Mouse (Mus musculus) cerebellum, adult 9-10 months (tissue): ENCODE measurements around the gene Grm8.
"Not testable (repeated sequence)": the region's sequence is repeated elsewhere in the genome, so short reads cannot be mapped to it uniquely, and the experiment has no call there.

Experiments used
- DNase-seq: peaks from one replicate; pipeline ENCODE4 v3.0.0; 2022

The Grm8 gene

DNA sequence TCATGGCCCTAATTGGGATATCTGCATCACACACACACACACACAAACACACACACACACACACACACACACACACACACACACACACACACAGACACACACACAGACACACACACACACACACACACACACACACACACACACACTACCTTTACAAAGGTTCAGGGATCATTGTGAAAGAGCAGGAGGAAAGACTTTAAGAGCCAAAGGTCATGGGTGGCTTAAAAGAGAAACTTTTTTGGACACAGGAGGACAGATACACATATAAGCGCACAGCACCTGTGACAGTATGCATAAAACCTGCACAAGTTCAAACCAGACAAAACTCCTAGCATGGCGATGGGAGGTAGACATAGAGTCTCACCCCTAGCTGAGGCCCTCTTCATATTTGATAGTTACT is 315.2 kb downstream of the Grm8 start:
- DNase-seq = not testable (repeated sequence)

DNA sequence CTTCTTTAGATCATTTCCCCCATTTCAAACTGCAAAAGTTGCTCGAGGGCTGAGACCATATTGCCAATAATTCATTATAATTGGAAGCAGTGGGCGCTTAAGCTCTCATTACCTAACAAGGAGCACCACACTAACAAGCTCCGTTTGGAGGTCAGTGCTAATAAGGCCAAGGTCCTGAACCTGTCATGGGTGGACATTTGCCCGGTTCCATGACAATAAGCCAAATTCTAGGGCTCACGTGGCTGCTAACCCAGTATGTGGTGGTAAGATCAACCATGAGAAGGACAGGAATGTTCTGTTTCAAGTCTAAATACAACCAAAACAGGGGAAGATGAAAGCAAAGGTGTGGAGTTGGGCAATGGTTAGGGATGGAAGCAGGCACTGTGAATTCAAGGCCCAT is 322.2 kb downstream of the Grm8 start:
- DNase-seq = no peak

GRCm38 (mm10) chr6:27809996-27810395 is 325.0 kb downstream of the Grm8 start:
- DNase-seq = peak; percentile 12

DNA sequence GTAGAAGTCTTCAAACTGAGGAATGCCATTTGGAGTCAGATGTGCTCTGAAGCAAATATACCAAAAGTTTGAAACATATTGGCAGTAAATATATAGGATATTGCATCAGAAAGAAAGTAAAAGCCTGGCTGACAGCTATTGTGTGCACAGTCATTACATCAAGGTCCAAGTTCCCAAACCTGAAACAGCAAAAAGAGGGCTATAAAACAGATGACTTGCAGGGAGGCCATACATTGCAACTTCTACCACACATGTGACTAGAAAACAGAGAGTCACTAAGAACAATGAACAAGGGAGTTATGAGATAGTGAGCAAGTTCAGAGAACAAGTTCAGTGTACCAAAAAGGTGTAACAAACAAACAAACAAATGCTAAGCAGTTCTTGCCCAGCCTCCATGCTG is 328.2 kb downstream of the Grm8 start:
- DNase-seq = no peak

GRCm38 (mm10) chr6:27800881-27801572 is 334.0 kb downstream of the Grm8 start:
- DNase-seq = no peak

GRCm38 (mm10) chr6:27798735-27799134 is 336.2 kb downstream of the Grm8 start:
- no peak for DNase-seq

- no peak for DNase-seq
These were observed 345.4 kb downstream of the Grm8 start for GRCm38 (mm10) chr6:27789566-27789965.

DNA sequence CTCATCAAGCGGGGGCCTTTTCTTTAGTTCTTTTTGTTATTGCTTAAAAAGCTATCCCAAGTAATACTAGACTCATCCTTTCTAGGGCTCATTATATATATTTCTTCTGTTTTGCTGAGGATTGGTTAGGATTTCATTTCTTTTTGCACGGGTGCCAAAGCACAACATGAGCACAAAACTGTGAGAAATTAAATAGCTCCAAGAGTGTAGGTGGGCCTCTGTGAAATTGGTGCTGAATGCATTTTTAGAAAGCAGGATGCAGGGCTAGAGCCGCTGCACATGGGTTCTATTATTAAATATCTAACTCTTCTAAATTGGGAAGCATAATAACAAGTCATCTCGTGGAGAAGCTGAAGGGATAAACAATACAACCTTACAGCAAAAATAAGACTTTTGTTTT is 345.8 kb downstream of the Grm8 start:
- DNase-seq = no peak

GRCm38 (mm10) chr6:27782251-27782650 is 352.7 kb downstream of the Grm8 start:
- no peak for DNase-seq

- DNase-seq = no peak
These were observed 353.6 kb downstream of the Grm8 start for GRCm38 (mm10) chr6:27781371-27781770.

DNA sequence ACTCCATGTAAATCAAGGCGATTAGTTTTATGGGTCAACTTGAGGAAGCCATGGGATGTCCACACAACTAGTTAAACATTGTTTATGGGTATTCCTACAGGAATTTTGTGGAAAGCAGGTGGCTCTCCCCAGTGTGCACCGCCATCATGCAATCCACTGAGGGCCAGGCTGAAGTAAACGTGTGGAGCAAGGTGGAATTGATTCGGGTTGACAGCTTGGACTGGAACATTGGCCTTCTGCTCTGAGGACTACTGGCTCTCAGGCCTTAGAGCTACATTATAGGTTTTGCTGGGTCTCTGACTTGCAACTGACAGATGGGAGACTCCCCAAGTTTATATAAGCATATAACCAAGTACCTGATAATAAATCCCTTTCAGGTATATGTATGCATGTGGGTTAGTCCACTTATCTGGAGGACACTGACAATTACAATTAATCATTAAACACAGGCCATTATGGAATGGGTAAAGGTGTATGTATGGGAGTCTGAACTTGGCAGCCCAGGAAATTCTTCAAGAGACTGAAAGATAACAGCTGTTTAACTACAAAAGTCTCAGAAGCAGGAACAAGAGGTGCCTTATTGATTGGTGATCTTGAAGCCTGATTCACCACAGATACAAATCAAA is 359.2 kb downstream of the Grm8 start:
- DNase-seq = no peak

DNA sequence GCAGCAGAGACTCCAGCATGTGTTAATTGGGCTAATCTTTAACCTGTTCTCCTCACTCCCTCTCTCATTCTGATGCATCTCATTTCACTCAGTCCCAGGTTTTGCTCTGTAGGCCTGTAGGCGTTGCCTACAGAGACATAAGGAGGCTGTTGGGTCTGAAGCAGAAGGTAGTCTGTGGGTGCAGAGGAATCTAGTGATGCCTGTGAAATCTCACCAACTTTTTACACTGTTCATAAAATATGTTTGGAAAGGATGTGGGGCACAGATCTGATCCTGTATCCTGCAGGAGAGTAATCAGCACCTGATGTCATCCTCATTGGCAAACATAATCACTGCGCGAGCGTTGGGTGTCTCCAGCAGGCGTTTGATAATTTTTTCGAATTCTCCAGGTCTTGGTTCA is 372.9 kb downstream of the Grm8 start:
- DNase-seq = no peak

DNA sequence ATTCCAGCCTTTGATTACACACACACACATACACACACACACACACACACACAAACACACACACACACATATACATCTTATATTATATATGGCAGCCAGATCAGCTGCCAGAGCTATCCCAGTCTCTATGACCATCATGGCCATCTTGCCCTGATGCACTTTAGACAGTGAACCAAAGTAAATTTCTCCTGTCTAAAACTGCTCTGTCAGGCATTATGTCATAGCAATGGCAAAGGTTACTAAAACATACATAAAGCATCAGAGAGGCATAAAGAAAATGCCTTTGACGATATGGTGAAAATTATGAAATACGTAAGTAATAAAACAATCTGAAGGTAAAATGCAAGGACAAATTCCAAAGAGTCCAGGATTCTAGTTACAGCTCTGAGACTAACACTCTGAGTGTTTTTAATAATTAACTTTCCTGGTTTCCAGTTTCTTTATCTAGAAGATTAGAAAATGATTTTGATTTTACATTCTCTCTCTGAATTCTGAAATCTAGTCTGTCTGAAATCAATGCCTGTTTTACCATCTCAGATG is 381.6 kb downstream of the Grm8 start:
- DNase-seq = no peak

GRCm38 (mm10) chr6:27746493-27746892 is 388.5 kb downstream of the Grm8 start:
- DNase-seq = no peak

DNA sequence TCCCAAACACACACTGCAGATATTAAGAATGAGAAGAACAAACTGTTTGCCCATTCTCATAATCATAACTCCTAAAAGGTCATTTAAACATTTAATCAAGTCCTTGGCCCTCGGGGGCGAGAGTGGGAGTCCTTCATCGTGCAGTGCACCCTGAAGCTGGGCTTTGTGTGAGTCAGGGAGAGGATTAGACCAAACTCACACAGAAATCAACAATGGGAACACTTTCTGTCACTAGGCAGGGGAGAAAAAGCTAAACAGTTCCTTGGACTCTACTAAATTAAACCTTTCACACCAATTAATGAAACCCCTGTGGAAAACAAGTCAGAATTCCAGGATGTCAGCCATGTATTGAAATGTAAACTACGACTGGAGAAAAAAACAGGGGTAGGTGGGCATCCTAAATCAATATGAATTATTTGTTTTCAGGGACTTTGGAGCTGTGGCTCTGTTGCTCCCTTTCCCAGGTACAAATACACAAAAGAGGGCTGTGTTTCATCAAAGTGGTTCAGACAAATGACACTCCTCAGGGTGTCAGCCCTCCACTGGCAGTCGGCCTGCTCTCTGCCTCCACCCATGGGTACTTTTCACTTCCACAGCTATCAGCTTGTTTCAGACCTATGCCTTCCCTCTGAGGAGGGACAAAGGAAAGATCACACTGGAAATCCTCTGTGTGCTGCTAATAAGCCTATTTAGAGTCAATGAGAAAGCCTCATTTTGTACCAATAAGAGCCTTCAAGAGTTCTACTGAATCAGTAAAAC is 389.1 kb downstream of the Grm8 start:
- peak; percentile 5 for DNase-seq

DNA sequence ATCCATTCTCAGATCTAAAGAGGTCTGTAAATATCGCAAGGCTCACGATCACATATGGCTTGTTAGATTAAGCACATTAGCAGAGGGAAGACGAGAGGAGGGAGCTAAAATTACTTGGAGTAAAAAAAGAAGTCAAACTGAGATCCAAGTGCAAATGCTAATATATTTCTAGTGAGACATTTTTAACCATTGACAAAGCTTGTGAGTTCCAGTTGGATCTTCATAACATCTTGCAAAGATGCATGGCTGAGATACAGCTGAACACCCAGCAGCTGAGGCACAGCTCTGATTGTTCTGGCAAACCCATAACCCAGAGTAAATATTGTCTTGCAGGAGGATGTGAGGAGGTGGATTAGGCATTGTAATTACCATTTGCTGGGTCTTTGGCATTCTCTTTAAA is 445.6 kb downstream of the Grm8 start:
- DNase-seq = no peak

GRCm38 (mm10) chr6:27661747-27662435 is 473.1 kb downstream of the Grm8 start:
- no peak for DNase-seq

- peak; percentile 9 for DNase-seq
These were observed 477.5 kb downstream of the Grm8 start for GRCm38 (mm10) chr6:27657520-27657919.

- no peak for DNase-seq
These were observed 488.5 kb downstream of the Grm8 start for GRCm38 (mm10) chr6:27646503-27646902.

DNA sequence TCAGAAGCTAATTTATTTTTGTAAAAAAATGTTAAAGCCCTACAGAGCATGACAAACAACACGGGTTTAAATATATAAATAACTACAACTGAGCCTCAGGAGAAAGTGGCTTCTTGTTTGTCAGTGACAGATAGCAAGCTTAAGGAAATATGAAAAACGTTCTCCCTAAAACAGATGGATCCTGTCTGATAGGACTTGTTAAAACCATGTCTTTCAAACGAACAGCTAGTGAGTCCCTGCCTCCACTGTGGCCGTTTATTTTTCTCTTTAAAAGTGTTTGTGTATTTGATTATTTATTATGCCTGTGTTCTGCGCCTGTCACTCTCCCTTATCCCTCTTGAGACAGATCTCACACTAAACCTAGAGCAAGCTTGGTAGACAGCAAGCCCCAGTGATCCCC is 489.9 kb downstream of the Grm8 start:
- no peak for DNase-seq

GRCm38 (mm10) chr6:27635898-27636297 is 499.1 kb downstream of the Grm8 start:
- DNase-seq = no peak

DNA sequence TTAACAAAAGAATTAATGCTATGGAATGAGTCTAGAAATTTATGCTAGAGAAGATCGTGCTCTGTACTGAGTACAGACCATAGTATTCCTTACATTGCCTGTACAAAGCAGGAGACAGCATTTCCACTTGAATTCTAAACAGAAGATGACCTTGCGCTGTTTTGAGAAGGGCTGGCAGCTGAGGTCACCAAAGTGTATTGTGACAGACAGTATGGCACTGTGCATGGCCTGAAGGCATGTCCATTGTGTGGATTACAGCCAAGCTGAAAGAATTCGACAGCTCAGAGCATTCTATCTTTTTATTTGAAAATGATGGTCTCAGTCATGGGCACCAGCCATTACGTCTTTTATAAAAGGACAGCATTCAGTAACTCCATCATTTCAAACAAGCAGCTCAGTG is 517.5 kb downstream of the Grm8 start:
- no peak for DNase-seq

- DNase-seq = no peak
These were observed 554.5 kb downstream of the Grm8 start for GRCm38 (mm10) chr6:27580485-27580884.
